Mouse (Mus musculus): ENCODE results near the gene Sh2d4b. TPM values are rescaled to one million over a fixed set of nuclear protein-coding genes. Genes with fewer than 3 reads are reported as not detected.

Gene Sh2d4b
- 0.04 TPM in 1 of 2 replicates, not detected in the other for polyA plus RNA-seq (2021; fragmentation: Nextera tagmentation)
- long read RNA-seq, experiment 1, partial matches to known transcripts, result 0 of 1 reads
- long read RNA-seq, experiment 1, other reads (novel, unspliced or antisense), result 1 of 1 reads
- long read RNA-seq, experiment 2, partial matches to known transcripts, result 0 of 1 reads
- long read RNA-seq, experiment 2, other reads (novel, unspliced or antisense), result 1 of 1 reads

GRCm38 (mm10) chr14:40893196-40893595 is at the start of gene Sh2d4b:
TSS of gene Sh2d4b (minus strand) at chr14:40893266.

Other genes starting within 250 kb of the Sh2d4b start
- 20.0 and 22.0 TPM in 2 replicates for gene Tspan14, start 73.5 kb upstream of the Sh2d4b start, polyA plus RNA-seq (2021; fragmentation: Nextera tagmentation)
- gene Fam213a, start 120.5 kb upstream of the Sh2d4b start, polyA plus RNA-seq (2021; fragmentation: Nextera tagmentation), result 242 and 264 TPM in 2 replicates
- gene Dydc2, start 175.9 kb upstream of the Sh2d4b start, polyA plus RNA-seq (2021; fragmentation: Nextera tagmentation), result 0.95 and 3.2 TPM in 2 replicates
- 0.63 TPM in 1 of 2 replicates, not detected in the other for gene Dydc1, start 179.6 kb upstream of the Sh2d4b start, polyA plus RNA-seq (2021; fragmentation: Nextera tagmentation)
- gene Mat1a, start 211.8 kb upstream of the Sh2d4b start, polyA plus RNA-seq (2021; fragmentation: Nextera tagmentation), result not detected in 2 replicates
- not detected in 2 replicates for gene Sftpa1, start 238.5 kb upstream of the Sh2d4b start, polyA plus RNA-seq (2021; fragmentation: Nextera tagmentation)